Mouse (Mus musculus) induced T-regulatory cell, adult 2 months (primary cell): ENCODE measurements around the gene Nelfa.
"Not testable (repeated sequence)": the region's sequence is repeated elsewhere in the genome, so short reads cannot be mapped to it uniquely, and the experiment has no call there.

ENCODE experiments used
- DNase-seq: peaks from one replicate; pipeline ENCODE4 v3.0.0-alpha.2; 2012; ENCODE audit warnings: low read depth

Gene Nelfa

GRCm38 (mm10) chr5:33936120-33936707 lies at the start of gene Nelfa:
Gene Nelfa, minus strand, starts transcription at chr5:33936413.
- DNase-seq: peak; percentile 98

GRCm38 (mm10) chr5:33983309-33984121 lies 47.3 kb upstream of the Nelfa start, which contains the start of gene Gm1673:
Gene Gm1673, plus strand, starts transcription at chr5:33983433.
- peak; percentile 43 for DNase-seq

- DNase-seq: no peak
Observed at GRCm38 (mm10) chr5:33982731-33983259, 46.6 kb upstream of the Nelfa start.

- no peak for DNase-seq
Observed at GRCm38 (mm10) chr5:33976267-33976666, 40.1 kb upstream of the Nelfa start.

- DNase-seq: no peak
Observed at GRCm38 (mm10) chr5:33974736-33975135, 38.5 kb upstream of the Nelfa start.

GRCm38 (mm10) chr5:33959382-33959781 lies 23.2 kb upstream of the Nelfa start:
- no peak for DNase-seq

- DNase-seq: no peak
Observed at GRCm38 (mm10) chr5:33955868-33956267, 19.7 kb upstream of the Nelfa start.

- DNase-seq: peak; percentile 74
Observed at GRCm38 (mm10) chr5:33954354-33954753, 18.1 kb upstream of the Nelfa start.

GRCm38 (mm10) chr5:33953471-33954185 lies 17.4 kb upstream of the Nelfa start:
- no peak for DNase-seq

- no peak for DNase-seq
Observed at GRCm38 (mm10) chr5:33948314-33948713, 12.1 kb upstream of the Nelfa start.

GRCm38 (mm10) chr5:33947035-33947434 lies 10.8 kb upstream of the Nelfa start:
- not testable (repeated sequence) for DNase-seq

- no peak for DNase-seq
Observed at GRCm38 (mm10) chr5:33938448-33938847, 2.2 kb upstream of the Nelfa start.

GRCm38 (mm10) chr5:33937230-33937629 lies 1.0 kb upstream of the Nelfa start:
- DNase-seq: peak; percentile 18

GRCm38 (mm10) chr5:33935700-33936111 lies 507 bp downstream of the Nelfa start:
- DNase-seq: no peak

GRCm38 (mm10) chr5:33934877-33935276 lies 1.3 kb downstream of the Nelfa start:
- peak; percentile 21 for DNase-seq

- peak; percentile 21 for DNase-seq
Observed at GRCm38 (mm10) chr5:33934081-33934480, 2.1 kb downstream of the Nelfa start.

GRCm38 (mm10) chr5:33932413-33932812 lies 3.8 kb downstream of the Nelfa start:
- no peak for DNase-seq

- DNase-seq: no peak
Observed at GRCm38 (mm10) chr5:33926170-33926569, 10.0 kb downstream of the Nelfa start.

- no peak for DNase-seq
Observed at GRCm38 (mm10) chr5:33922566-33922965, 13.6 kb downstream of the Nelfa start.

- DNase-seq: no peak
Observed at GRCm38 (mm10) chr5:33921486-33922235, 14.6 kb downstream of the Nelfa start.

- no peak for DNase-seq
Observed at GRCm38 (mm10) chr5:33920924-33921323, 15.3 kb downstream of the Nelfa start.

GRCm38 (mm10) chr5:33920037-33920436 lies 16.2 kb downstream of the Nelfa start:
- DNase-seq: no peak
